ENCODE assay signal across 14 mouse cellular contexts in the genomic region with DNA sequence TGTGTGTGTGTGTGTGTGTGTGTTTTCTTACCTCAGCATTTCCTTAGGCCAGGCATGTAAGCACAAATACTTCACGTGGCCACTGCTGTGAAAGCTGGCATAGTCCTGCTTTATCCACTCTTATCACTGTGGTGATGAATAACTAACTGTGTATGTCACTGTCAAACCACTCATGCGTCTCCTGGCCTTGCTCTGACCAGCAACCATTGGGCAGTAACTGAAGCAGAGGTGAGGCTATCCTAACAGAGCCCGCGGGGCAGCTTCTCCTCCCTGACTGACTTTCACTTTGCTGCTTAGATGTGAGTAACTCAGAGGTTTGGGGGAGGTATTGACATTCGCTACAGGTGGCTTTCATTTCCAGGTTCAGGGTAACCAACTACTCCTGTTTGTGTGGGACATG.
DNase-seq lines count a peak whose midpoint lies in the region; ATAC-seq and TF ChIP-seq lines count a peak whose summit lies in the region.
"Had no signal": no experiment of that assay in that cellular context is flagged by ENCODE, and none has a peak within 500 bp of the region (broad histone marks: within the 10 kb centered on the region; RNA-seq: fewer than 3 reads in every experiment).

No protein-coding gene starts in this region.

- no peak for TF ChIP-seq POLR2A in kidney, adult 2 months (IDR thresholded peaks at IDR 0.05; ENCODE audit: low read depth, low read length)

- WGBS in lung, postnatal 0 days, result 64% methylated on average over 5 of the region's 5 CpGs
- WGBS in kidney, adult 2 months, result 25% methylated on average over 5 of the region's 5 CpGs
- WGBS in limb, embryonic 13.5 days, result 64% methylated on average over 5 of the region's 5 CpGs
- 74% methylated on average over 5 of the region's 5 CpGs for WGBS in hindbrain, embryonic 10.5 days

- H3K9ac ChIP-seq in lung, postnatal 0 days (replicated peaks; ENCODE audit: low read depth), result no peak overlapping the region
- no peak overlapping the region for H3K9ac ChIP-seq in limb, embryonic 13.5 days
- H3K9ac ChIP-seq: limb, embryonic 15.5 days; midbrain, embryonic 15.5 days had no signal

- H3K9me3 ChIP-seq in lung, postnatal 0 days (ENCODE audit: low read length), result no peaks in the 10 kb centered on the region
- no peaks in the 10 kb centered on the region for H3K9me3 ChIP-seq in limb, embryonic 13.5 days
- H3K9me3 ChIP-seq in hindbrain, embryonic 10.5 days, result no peaks in the 10 kb centered on the region
- H3K9me3 ChIP-seq: limb, embryonic 15.5 days; midbrain, embryonic 15.5 days had no signal

- H3K27me3 ChIP-seq in lung, postnatal 0 days (replicated peaks; ENCODE audit: insufficient read depth, low read length), result no peaks in the 10 kb centered on the region
- H3K27me3 ChIP-seq in kidney, adult 2 months (replicated peaks; ENCODE audit: control insufficient read depth, insufficient read depth, low read length), result no peaks in the 10 kb centered on the region
- no peaks in the 10 kb centered on the region for H3K27me3 ChIP-seq in limb, embryonic 13.5 days
- 0 out of 2 replicates have a peak, but pooled peaks cover 3% of the 10 kb centered on the region for H3K27me3 ChIP-seq in hindbrain, embryonic 10.5 days (ENCODE audit: insufficient read depth, poor library complexity, severe bottlenecking)
- H3K27me3 ChIP-seq: limb, embryonic 15.5 days; midbrain, embryonic 15.5 days had no signal

- no peak overlapping the region for H3K4me2 ChIP-seq in lung, postnatal 0 days (replicated peaks; ENCODE audit: low read depth, low read length)
- no peak overlapping the region for H3K4me2 ChIP-seq in limb, embryonic 13.5 days (replicated peaks)
- H3K4me2 ChIP-seq: limb, embryonic 15.5 days; midbrain, embryonic 15.5 days had no signal

- no peak overlapping the region for H3K27ac ChIP-seq in lung, postnatal 0 days (ENCODE audit: low read length)
- H3K27ac ChIP-seq in kidney, adult 2 months (ENCODE audit: insufficient read depth, low read depth, low read length), result no peak overlapping the region
- H3K27ac ChIP-seq in limb, embryonic 13.5 days, result peak overlapping the region; percentile 23; the same call in 1 of the 2 replicates
- no peak overlapping the region for H3K27ac ChIP-seq in hindbrain, embryonic 10.5 days
- H3K27ac ChIP-seq: limb, embryonic 15.5 days; midbrain, embryonic 15.5 days had no signal

- TF ChIP-seq CTCF in lung, postnatal 0 days (IDR thresholded peaks at IDR 0.05), result no peak
- no peak for TF ChIP-seq CTCF in kidney, adult 2 months (conservative IDR thresholded peaks at IDR 0.05; ENCODE audit: insufficient read depth, insufficient read length, low read depth, low read length)

- DNase-seq in adrenal gland, adult (ENCODE audit: inconsistent age in 2 of 2, low spot score in 1 of 2), result peak; percentile 48 to 80
- no peak for DNase-seq in adrenal gland, postnatal 4 days (ENCODE audit: low spot score in 2 of 2)
- DNase-seq in lung, postnatal 0 days (ENCODE audit: low spot score), result no peak
- no peak for DNase-seq in lung, postnatal 14 days
- peak; percentile 56 for DNase-seq in kidney, adult 2 months
- DNase-seq in hindbrain, embryonic 10.5 days (ENCODE audit: low spot score), result no peak
- DNase-seq in cerebellum, adult 11 months, result no peak
- DNase-seq: layer of hippocampus, postnatal 36 days; right cerebral cortex, postnatal 25 days; thymus, adult 18-20 months had no signal

- H3K4me3 ChIP-seq in lung, postnatal 0 days (ENCODE audit: low read depth, low read length), result no peak overlapping the region
- H3K4me3 ChIP-seq in kidney, adult 2 months (ENCODE audit: insufficient read depth, low read depth, low read length), result peak overlapping the region; percentile 2; the same call in 1 of the 2 replicates
- H3K4me3 ChIP-seq in limb, embryonic 13.5 days, result no peak overlapping the region
- H3K4me3 ChIP-seq in hindbrain, embryonic 10.5 days, result no peak overlapping the region
- H3K4me3 ChIP-seq: limb, embryonic 15.5 days; midbrain, embryonic 15.5 days had no signal

- TF ChIP-seq EP300 in lung, postnatal 0 days (IDR thresholded peaks at IDR 0.05), result no peak

- ATAC-seq in lung, postnatal 0 days, result peak; percentile 37; the same call in 1 of the 2 replicates
- ATAC-seq in limb, embryonic 13.5 days (ENCODE audit: low FRiP score, low read depth), result no peak
- ATAC-seq: hindbrain, embryonic 16.5 days; midbrain, embryonic 15.5 days had no signal

- no peaks in the 10 kb centered on the region; the same call in 1 of the 2 replicates for H3K4me1 ChIP-seq in lung, postnatal 0 days (ENCODE audit: insufficient read depth, low read depth, low read length)
- H3K4me1 ChIP-seq in kidney, adult 2 months (ENCODE audit: control insufficient read depth, insufficient read depth, low read length), result peaks cover 3% of the 10 kb centered on the region; the same call in 1 of the 2 replicates
- peaks cover 47% of the 10 kb centered on the region for H3K4me1 ChIP-seq in limb, embryonic 13.5 days
- H3K4me1 ChIP-seq in hindbrain, embryonic 10.5 days (replicated peaks), result peaks cover 54% of the 10 kb centered on the region

- no peaks in the 10 kb centered on the region for H3K36me3 ChIP-seq in lung, postnatal 0 days (ENCODE audit: insufficient read depth, low read length)
- no peaks in the 10 kb centered on the region for H3K36me3 ChIP-seq in kidney, adult 2 months (ENCODE audit: control insufficient read depth, insufficient read depth, low read length)
- no peaks in the 10 kb centered on the region for H3K36me3 ChIP-seq in limb, embryonic 13.5 days
- no peaks in the 10 kb centered on the region for H3K36me3 ChIP-seq in hindbrain, embryonic 10.5 days
- H3K36me3 ChIP-seq: limb, embryonic 15.5 days; midbrain, embryonic 15.5 days had no signal

Comparison
In these comparisons a context has a peak if more than half of its experiments do, and no peak if none do; other contexts are left out.
1. DNase-seq: peak in adrenal gland, adult (2 of 2) and kidney, adult 2 months (single experiment); none in adrenal gland, postnatal 4 days (0 of 2), lung, postnatal 0 days (single experiment), lung, postnatal 14 days (single experiment), hindbrain, embryonic 10.5 days (single experiment) and cerebellum, adult 11 months (single experiment).